Mouse (Mus musculus) liver, embryonic 16.5 days (tissue): ENCODE data around the gene Ncf2. TPM values are rescaled to one million over a fixed set of nuclear protein-coding genes. Genes with fewer than 3 reads are reported as not detected.

Experiments used
- ATAC-seq: fragments of 200-750 bp; cut with Nextera tagmentation; 2 replicates; pipeline ENCODE4 v1.8.0; 2017; ENCODE audit warnings: low read depth, mild to moderate bottlenecking, moderate number of reproducible peaks, moderate library complexity
- H3K27ac ChIP-seq: fragments of 300-500 bp; sonication (generic); 2 replicates; pipeline ENCODE4 v1.5.1; 2014; ENCODE audit warnings: mild to moderate bottlenecking, low read length
- H3K27me3 ChIP-seq: fragments of 300-500 bp; sonication (generic); 2 replicates; pipeline ENCODE4 v1.6.1; 2014; ENCODE audit warnings: low read depth, low read length, mixed read lengths; ENCODE audit not compliant: control insufficient read depth, insufficient read depth
- H3K36me3 ChIP-seq: fragments of 300-500 bp; sonication (generic); 2 replicates; pipeline ENCODE4 v1.6.1; 2014; ENCODE audit warnings: mild to moderate bottlenecking; ENCODE audit not compliant: control insufficient read depth, insufficient read depth
- H3K4me1 ChIP-seq: fragments of 300-500 bp; sonication (generic); 2 replicates; pipeline ENCODE4 v1.6.1; 2014; ENCODE audit warnings: low read depth, low read length, mixed read lengths; ENCODE audit not compliant: control insufficient read depth
- H3K4me2 ChIP-seq: fragments of 300-500 bp; sonication (generic); 2 replicates; pipeline ENCODE4 v1.6.1; 2014; ENCODE audit warnings: low read depth, low read length, mixed read lengths
- H3K4me3 ChIP-seq: fragments of 300-500 bp; sonication (generic); 2 replicates; pipeline ENCODE4 v1.5.1; 2014; ENCODE audit warnings: low read depth, mild to moderate bottlenecking, low read length
- H3K9ac ChIP-seq: fragments of 300-500 bp; sonication (generic); 2 replicates; pipeline ENCODE4 v1.6.1; 2014; ENCODE audit warnings: low read depth, low read length
- H3K9me3 ChIP-seq: fragments of 300-500 bp; sonication (generic); replicated peaks from 2 replicates; pipeline ENCODE4 v1.6.1; 2016; ENCODE audit warnings: low read length; ENCODE audit not compliant: control insufficient read depth
- WGBS: fragments of 180-500 bp; shearing (Covaris S2); extraction: QIAGEN DNeasy Blood & Tissue Kit; methylation state at CpG from one replicate; pipeline ENCODE4 v1.1.7; 2014; ENCODE audit not compliant: insufficient replicate concordance; 5-methylcytosine and 5-hydroxymethylcytosine counted together
- polyA plus RNA-seq: library from polyadenylated mRNA; unstranded; fragments of >200 nt; fragmentation: Nextera tagmentation; extraction: Ambion mirVana; gene quantifications from 2 replicates; pipeline ENCODE4 v1.2.1, GENCODE M21; 2015

Gene Ncf2
- polyA plus RNA-seq, 1 experiment from 2014 or later: 13.1 TPM

DNA sequence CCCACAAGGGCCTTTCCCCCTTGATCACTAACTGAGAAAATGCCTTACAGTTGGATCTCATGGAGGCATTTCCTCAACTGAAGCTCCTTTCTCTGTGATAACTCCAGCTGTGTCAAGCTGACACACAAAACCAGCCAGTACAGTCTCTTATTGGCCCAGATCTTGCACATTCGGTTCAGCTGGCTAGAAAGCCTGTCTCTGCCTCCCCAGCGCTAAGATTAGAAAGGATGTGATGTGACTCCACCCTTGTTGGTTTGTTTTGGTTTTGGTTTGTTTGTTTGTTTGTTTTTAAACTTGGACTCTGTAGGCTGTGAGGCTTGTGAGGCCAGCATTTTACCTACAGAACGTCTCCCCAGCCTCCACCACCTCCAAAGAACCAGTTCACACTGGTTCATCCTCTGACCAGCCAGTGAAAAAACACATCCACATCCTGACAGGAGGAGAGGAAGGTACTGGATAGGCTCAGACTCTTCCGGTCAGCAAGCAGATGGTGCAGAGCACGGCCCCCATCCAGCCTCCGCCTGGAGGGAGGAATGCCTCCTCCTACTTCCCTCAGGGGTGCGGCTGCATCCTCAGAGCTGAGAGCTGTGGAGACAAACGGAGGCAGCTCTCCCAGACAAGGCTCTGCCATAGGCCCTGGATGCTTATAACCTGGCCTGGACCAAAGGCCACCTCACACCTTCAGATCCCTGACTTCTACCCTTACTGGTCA, 9.7 kb downstream of the Ncf2 start:
- peak; percentile 61 for ATAC-seq
- no peaks in the 10 kb centered on the region for H3K36me3 ChIP-seq
- H3K4me1 ChIP-seq: no peaks in the 10 kb centered on the region
- no peaks in the 10 kb centered on the region for H3K9me3 ChIP-seq
- H3K4me2 ChIP-seq: no peak overlapping the region
- no peak overlapping the region for H3K9ac ChIP-seq
- H3K27me3 ChIP-seq: no peaks in the 10 kb centered on the region
- no peak overlapping the region for H3K27ac ChIP-seq
- H3K4me3 ChIP-seq: no peak overlapping the region
- 32% methylated on average over 8 of the region's 8 CpGs for WGBS

DNA sequence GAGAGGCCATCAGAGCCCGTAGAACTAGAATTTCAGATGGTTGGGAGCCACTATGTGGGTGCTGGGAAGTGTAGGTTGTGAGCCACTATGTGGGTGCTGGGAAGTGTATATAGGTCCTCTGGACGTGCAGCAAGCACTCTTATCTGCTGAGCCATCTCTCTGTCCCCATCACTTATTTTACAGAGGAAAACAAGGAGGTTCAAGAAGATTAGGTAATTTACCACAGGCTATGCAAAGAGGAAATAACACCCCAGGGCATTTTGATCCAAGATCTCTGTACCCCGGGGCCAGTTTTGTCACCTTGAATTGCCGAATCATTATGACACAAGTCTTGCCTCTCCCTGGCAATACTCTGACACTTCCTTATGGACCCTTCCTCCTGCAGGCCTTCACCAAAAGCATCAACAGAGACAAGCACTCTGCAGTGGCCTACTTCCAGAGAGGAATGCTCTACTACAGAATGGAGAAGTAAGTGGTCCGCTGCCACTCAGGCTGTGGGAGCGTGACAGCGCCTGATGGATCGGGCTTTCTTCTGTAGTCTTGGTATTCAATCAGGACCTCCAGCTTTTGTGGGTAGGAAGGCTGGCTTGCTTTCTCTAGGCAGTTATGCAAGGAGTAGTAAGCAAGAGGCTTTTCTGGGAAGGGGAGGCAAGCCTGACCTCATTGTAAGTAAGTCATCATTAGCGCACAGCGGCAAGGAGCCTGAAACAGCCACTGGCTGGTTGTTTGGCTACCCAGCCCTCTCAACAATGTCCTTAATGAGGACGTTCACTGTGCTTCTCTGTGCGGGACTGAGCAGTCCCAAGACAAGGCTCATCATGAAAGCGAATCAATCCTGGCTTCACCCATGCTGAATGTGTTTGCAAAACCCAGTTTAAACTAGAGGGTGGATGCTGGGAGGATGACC, 10.8 kb downstream of the Ncf2 start:
- Histone ChIP-seq H3K9ac (no peak overlapping the region), H3K36me3 (no peaks in the 10 kb centered on the region), H3K27ac (no peak overlapping the region), H3K4me3 (no peak overlapping the region), H3K27me3 (no peaks in the 10 kb centered on the region), H3K4me1 (no peaks in the 10 kb centered on the region), H3K9me3 (no peaks in the 10 kb centered on the region), H3K4me2 (no peak overlapping the region)
- ATAC-seq: peak; percentile 11; the same call in 1 of the 2 replicates
- 62% methylated on average over 13 of the region's 13 CpGs for WGBS

DNA sequence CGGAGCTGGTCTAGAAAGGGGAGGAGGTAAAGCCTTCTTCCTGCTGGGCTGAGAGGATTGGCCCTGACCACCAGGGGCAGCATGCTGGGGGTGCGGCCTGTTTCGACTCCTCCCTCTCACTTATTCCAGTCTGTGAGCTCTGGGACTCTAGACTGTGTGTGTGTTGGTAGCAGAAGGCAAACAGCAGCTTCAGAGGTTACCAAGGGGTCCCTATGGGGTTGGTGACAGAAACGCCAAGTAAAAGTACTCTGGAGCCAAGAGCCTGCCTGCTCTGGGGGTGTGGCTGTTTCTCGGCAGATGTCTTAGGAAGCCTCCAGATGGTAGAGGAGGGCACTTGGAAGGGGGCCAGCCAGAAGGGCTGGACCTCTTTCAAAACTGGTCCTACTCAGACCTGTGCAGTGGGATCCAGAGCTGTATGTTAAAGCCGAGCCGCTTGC, 15.3 kb downstream of the Ncf2 start:
- Histone ChIP-seq H3K36me3 (no peaks in the 10 kb centered on the region), H3K4me2 (0 out of 2 replicates have a peak overlapping the region, but pooled peaks have one; percentile 13), H3K4me1 (no peaks in the 10 kb centered on the region), H3K9me3 (no peaks in the 10 kb centered on the region), H3K4me3 (no peak overlapping the region), H3K27ac (no peak overlapping the region), H3K9ac (no peak overlapping the region), H3K27me3 (no peaks in the 10 kb centered on the region)
- ATAC-seq: peak; percentile 53
- WGBS: 54% methylated on average over 7 of the region's 7 CpGs

DNA sequence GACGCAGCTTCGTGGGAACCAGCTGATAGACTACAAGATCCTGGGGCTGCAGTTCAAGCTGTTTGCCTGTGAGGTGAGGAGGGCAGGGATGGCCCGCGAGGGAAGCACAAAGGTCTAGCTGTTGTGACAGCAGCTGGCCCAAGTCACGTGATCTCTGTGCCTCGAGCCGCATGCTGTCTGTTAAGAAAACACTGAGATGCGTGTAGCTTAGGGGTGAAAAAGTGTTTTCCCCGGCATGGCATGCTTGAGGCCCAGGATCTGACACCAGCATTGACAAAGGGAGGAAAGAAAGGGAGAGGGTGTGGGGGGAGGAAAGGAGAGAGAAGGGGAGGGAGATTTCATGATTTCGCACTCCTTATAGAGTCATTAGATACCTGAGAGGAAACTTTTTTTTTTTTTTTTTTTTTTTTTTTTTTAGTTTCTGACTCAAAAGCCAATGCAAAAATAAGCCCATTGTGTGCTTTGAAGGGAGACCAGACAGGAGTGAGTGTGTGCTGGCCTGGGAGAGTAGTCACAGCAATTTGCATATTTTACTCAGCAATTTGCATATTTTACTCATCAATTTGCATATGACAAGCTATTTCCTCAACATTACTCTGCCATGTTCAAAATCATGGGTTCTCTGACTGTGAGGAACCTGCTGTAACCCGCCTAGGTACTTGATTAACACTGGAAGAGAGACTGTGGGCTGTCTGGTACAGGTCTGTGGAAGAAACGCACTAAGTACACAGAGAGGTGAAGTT, 17.2 kb downstream of the Ncf2 start:
- no peak overlapping the region for H3K9ac ChIP-seq
- ATAC-seq: no peak
- H3K9me3 ChIP-seq: no peaks in the 10 kb centered on the region
- no peak overlapping the region for H3K4me3 ChIP-seq
- no peaks in the 10 kb centered on the region for H3K4me1 ChIP-seq
- H3K36me3 ChIP-seq: no peaks in the 10 kb centered on the region
- H3K27me3 ChIP-seq: no peaks in the 10 kb centered on the region
- no peak overlapping the region for H3K4me2 ChIP-seq
- 60% methylated on average over 12 of the region's 12 CpGs for WGBS
- no peak overlapping the region for H3K27ac ChIP-seq

DNA sequence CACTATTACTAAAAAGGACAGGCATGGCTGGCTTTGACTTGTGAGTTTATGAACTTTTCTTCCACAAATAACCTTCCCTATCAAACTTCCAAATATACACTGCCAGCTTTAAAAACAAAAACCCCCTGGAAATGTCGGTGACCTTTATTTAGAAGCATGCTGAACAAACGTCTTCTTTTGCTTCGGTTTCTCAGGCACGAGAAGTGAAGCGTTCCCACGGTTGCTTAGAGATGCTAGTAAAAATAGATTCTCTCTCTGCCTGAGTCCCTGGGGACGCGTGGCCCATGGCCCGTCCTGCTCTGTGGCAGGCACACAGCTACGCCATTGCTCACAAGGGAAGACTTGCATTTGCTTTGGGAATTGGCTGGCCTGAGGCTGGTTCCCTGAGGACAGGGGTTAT, 17.8 kb downstream of the Ncf2 start:
- no peaks in the 10 kb centered on the region for H3K36me3 ChIP-seq
- H3K4me3 ChIP-seq: no peak overlapping the region
- H3K9ac ChIP-seq: no peak overlapping the region
- no peaks in the 10 kb centered on the region for H3K27me3 ChIP-seq
- no peaks in the 10 kb centered on the region for H3K9me3 ChIP-seq
- no peak for ATAC-seq
- no peak overlapping the region for H3K4me2 ChIP-seq
- no peaks in the 10 kb centered on the region for H3K4me1 ChIP-seq
- no peak overlapping the region for H3K27ac ChIP-seq
- WGBS: 71% methylated on average over 10 of the region's 10 CpGs

DNA sequence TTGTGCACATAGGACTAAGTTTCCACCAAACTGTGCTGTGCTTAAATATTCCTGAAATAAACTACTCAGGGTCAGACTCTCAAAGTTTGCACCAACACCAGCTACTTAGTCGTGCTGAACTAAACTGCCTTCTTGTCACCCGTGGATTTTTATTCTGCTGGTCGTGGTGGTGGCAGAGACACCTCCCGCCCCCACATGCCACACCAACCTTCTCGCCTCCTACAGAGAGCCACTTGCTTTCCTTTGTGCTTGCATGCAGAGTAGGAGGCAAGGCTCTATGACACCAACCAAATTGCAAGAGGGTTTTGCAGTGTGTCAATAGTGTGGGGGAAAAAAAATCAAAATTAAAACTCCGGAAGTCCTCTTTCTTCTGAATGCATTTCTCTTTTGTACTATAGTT, 19.6 kb downstream of the Ncf2 start:
- WGBS: 63% methylated on average over 6 of the region's 6 CpGs
- no peak for ATAC-seq
- no peak overlapping the region for H3K4me2 ChIP-seq
- H3K4me1 ChIP-seq: no peaks in the 10 kb centered on the region
- H3K36me3 ChIP-seq: no peaks in the 10 kb centered on the region
- H3K9me3 ChIP-seq: no peaks in the 10 kb centered on the region
- no peaks in the 10 kb centered on the region for H3K27me3 ChIP-seq
- H3K4me3 ChIP-seq: no peak overlapping the region
- no peak overlapping the region for H3K27ac ChIP-seq
- no peak overlapping the region for H3K9ac ChIP-seq

DNA sequence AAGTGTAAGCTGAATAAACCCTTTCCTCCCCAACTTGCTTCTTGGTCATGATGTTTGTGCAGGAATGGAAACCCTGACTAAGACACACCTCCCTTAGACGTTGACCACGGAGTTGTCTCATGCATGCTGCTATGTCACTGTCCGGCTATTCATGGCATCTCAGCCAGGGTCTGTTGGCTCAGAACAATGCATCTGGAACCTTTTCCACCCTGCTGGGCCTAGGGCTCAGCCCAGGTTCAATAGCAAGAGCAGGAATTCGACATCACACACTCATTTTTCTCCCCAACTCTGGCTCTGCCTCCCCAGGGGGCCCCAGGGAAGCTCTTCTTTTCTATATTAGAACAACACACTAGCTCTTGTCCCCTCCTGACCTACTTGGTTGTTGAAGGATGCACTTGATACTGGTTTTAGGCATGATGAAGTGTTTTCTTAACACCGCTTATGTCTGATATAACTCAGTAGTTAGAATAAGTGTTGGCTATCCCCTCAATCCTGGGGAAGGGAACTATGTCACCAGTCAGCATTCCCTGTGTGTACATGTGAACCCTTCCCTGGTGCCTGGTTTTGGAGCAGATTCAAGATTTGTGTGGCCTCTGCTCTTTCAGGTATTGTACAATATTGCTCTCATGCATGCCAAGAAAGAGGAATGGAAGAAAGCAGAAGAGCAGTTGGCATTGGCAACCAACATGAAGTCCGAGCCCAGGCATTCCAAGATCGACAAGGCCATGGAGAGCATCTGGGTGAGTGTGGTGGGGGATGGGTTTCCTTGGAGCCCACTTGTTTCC, 21.1 kb downstream of the Ncf2 start:
- no peak for ATAC-seq

DNA sequence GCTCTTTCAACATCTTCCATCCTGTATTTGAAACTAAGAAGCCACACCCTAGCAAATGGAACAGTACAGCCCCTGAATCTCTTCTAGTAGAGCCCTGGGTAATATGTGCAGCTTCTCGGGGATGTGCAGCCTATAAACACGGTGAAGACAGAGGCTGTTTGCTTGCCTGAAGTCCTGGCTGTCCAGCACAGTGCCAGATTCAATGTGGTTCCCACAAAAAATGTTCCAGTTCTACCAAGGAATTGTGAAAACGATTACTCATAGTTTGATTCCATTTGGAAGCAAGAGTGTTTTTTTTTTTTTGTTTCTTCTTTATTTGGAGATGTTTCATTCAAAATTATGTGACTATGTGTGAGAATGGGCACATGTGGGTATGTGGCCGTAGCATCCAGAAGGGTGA, 21.8 kb downstream of the Ncf2 start:
- Histone ChIP-seq H3K4me1 (no peaks in the 10 kb centered on the region), H3K27ac (no peak overlapping the region), H3K27me3 (no peaks in the 10 kb centered on the region), H3K9ac (no peak overlapping the region), H3K4me2 (no peak overlapping the region), H3K4me3 (no peak overlapping the region), H3K9me3 (no peaks in the 10 kb centered on the region), H3K36me3 (no peaks in the 10 kb centered on the region)
- WGBS: 63% methylated on average over 4 of the region's 4 CpGs
- ATAC-seq: no peak

More for the DNA sequence above, 21.1 kb downstream of the Ncf2 start:
- Histone ChIP-seq H3K27me3 (no peaks in the 10 kb centered on the region), H3K4me2 (no peak overlapping the region), H3K36me3 (no peaks in the 10 kb centered on the region), H3K27ac (no peak overlapping the region), H3K9me3 (no peaks in the 10 kb centered on the region), H3K4me3 (no peak overlapping the region), H3K4me1 (no peaks in the 10 kb centered on the region), H3K9ac (no peak overlapping the region)
- 64% methylated on average over 7 of the region's 7 CpGs for WGBS
